14 mouse cellular contexts compared by ENCODE assay signal in genomic region chr13:101552451-101552850, GRCm38 (mm10).
DNase-seq lines count a peak whose midpoint lies in the region; ATAC-seq and TF ChIP-seq lines count a peak whose summit lies in the region.
"Had no signal": no experiment of that assay in that cellular context is flagged by ENCODE, and none has a peak within 500 bp of the region (broad histone marks: within the 10 kb centered on the region; RNA-seq: fewer than 3 reads in every experiment).

No protein-coding gene starts in this region.

- H3K9me3 ChIP-seq in liver, embryonic 14.5 days (ENCODE audit: control insufficient read depth, low read length), result no peaks in the 10 kb centered on the region
- no peaks in the 10 kb centered on the region for H3K9me3 ChIP-seq in forebrain, postnatal 0 days (ENCODE audit: low read length)
- H3K9me3 ChIP-seq: forebrain, embryonic 12.5 days; limb, embryonic 12.5 days; midbrain, embryonic 12.5 days had no signal

- H3K4me2 ChIP-seq in liver, embryonic 14.5 days (ENCODE audit: low read depth), result peak overlapping the region; percentile 63
- no peak overlapping the region for H3K4me2 ChIP-seq in forebrain, postnatal 0 days (ENCODE audit: low read depth)
- H3K4me2 ChIP-seq: forebrain, embryonic 12.5 days; limb, embryonic 12.5 days; midbrain, embryonic 12.5 days had no signal

- no peak overlapping the region for H3K4me3 ChIP-seq in heart, adult 2 months
- H3K4me3 ChIP-seq in liver, embryonic 14.5 days (ENCODE audit: insufficient read depth in 1 of 2, low read depth in 2 of 2, low read length in 2 of 2), result peak overlapping the region in 1 of 2 experiments; percentile 15; a peak in 2 of 4 replicates
- H3K4me3 ChIP-seq in cerebellum, adult 2 months (replicated peaks; ENCODE audit: insufficient read depth, low read depth, low read length), result no peak overlapping the region
- no peak overlapping the region for H3K4me3 ChIP-seq in forebrain, postnatal 0 days (ENCODE audit: low read depth, low read length)
- H3K4me3 ChIP-seq: forebrain, embryonic 12.5 days; limb, embryonic 12.5 days; midbrain, embryonic 12.5 days had no signal

- no peak overlapping the region for H3K9ac ChIP-seq in heart, adult 2 months (ENCODE audit: low read depth, low read length)
- H3K9ac ChIP-seq in liver, embryonic 14.5 days (replicated peaks), result peak overlapping the region; percentile 41
- no peak overlapping the region for H3K9ac ChIP-seq in forebrain, postnatal 0 days
- H3K9ac ChIP-seq: forebrain, embryonic 12.5 days; limb, embryonic 12.5 days; midbrain, embryonic 12.5 days had no signal

- intact Hi-C loops in heart, adult 2 months (cut with DNase I), result no loop called here

- H3K4me1 ChIP-seq in heart, adult 2 months (ENCODE audit: control insufficient read depth, insufficient read depth, low read length), result peaks cover 1% of the 10 kb centered on the region; the same call in 1 of the 2 replicates
- H3K4me1 ChIP-seq in liver, embryonic 14.5 days (replicated peaks; ENCODE audit: control insufficient read depth in 2 of 2, insufficient read depth in 2 of 2, low read length in 1 of 2), result peaks cover 62 to 64% of the 10 kb centered on the region in 2 experiments
- H3K4me1 ChIP-seq in cerebellum, adult 2 months (ENCODE audit: control insufficient read depth, insufficient read depth, low read length), result peaks cover 11% of the 10 kb centered on the region
- H3K4me1 ChIP-seq in forebrain, postnatal 0 days (ENCODE audit: insufficient read depth), result no peaks in the 10 kb centered on the region
- H3K4me1 ChIP-seq: limb, embryonic 12.5 days had no signal

- 60% methylated on average over 2 of the region's 2 CpGs for WGBS in heart, adult 2 months
- 40% methylated on average over 2 of the region's 2 CpGs for WGBS in liver, embryonic 14.5 days (ENCODE audit: insufficient replicate concordance)
- WGBS in cerebellum, adult 2 months, result 83% methylated on average over 2 of the region's 2 CpGs
- 93% methylated on average over 2 of the region's 2 CpGs for WGBS in forebrain, postnatal 0 days

- no peak for TF ChIP-seq POLR2A in heart, adult 2 months (IDR thresholded peaks at IDR 0.05; ENCODE audit: insufficient read depth, low read depth, low read length)
- TF ChIP-seq POLR2A in cerebellum, adult 2 months (IDR thresholded peaks at IDR 0.05; ENCODE audit: borderline replicate concordance, insufficient read depth, low read length), result no peak

- no peak for TF ChIP-seq EP300 in heart, adult 2 months (IDR thresholded peaks at IDR 0.05; ENCODE audit: insufficient read depth, low read depth, low read length)
- peak; percentile 92 for TF ChIP-seq EP300 in liver, embryonic 14.5 days (IDR thresholded peaks at IDR 0.05; ENCODE audit: low read depth)

- no peaks in the 10 kb centered on the region for H3K36me3 ChIP-seq in heart, adult 2 months (ENCODE audit: control insufficient read depth, insufficient read depth, low read length)
- no peaks in the 10 kb centered on the region for H3K36me3 ChIP-seq in liver, embryonic 14.5 days (replicated peaks; ENCODE audit: control insufficient read depth, insufficient read depth, low read depth)
- no peaks in the 10 kb centered on the region for H3K36me3 ChIP-seq in forebrain, postnatal 0 days (ENCODE audit: insufficient read depth)
- H3K36me3 ChIP-seq: forebrain, embryonic 12.5 days; limb, embryonic 12.5 days; midbrain, embryonic 12.5 days had no signal

- peak; percentile 76 for DNase-seq in heart, adult 11 months
- no peak for DNase-seq in heart, adult 2 months
- peak; percentile 74 for DNase-seq in c-Kit-negative CD71-positive TER-119-positive erythroid progenitor cells, embryonic 14.5 days (ENCODE audit: low read depth, low spot score)
- peak; percentile 72 to 79 (median 76) for DNase-seq in liver, embryonic 14.5 days (ENCODE audit: low read depth in 3 of 3, low spot score in 3 of 3)
- peak; percentile 51 to 59 for DNase-seq in spleen, postnatal 14 days (ENCODE audit: low spot score in 2 of 2)
- no peak for DNase-seq in cerebellum, adult 2 months
- DNase-seq in lung, adult 18-20 months, result no peak
- DNase-seq in forebrain, postnatal 0 days, result no peak
- DNase-seq: adrenal gland, adult 2 months; cerebellum, postnatal 10 days; lung, postnatal 10 days had no signal

- TF ChIP-seq CTCF in heart, adult 2 months (IDR thresholded peaks at IDR 0.05), result no peak
- no peak for TF ChIP-seq CTCF in liver, embryonic 14.5 days (IDR thresholded peaks at IDR 0.05; ENCODE audit: low read depth)
- no peak for TF ChIP-seq CTCF in cerebellum, adult 2 months (IDR thresholded peaks at IDR 0.05; ENCODE audit: borderline replicate concordance, insufficient read depth, low read depth, low read length)
- no peak for TF ChIP-seq CTCF in forebrain, postnatal 0 days (IDR thresholded peaks at IDR 0.05; ENCODE audit: low read depth)

- peak; percentile 83 for ATAC-seq in liver, embryonic 14.5 days (ENCODE audit: insufficient read depth)
- no peak for ATAC-seq in forebrain, postnatal 0 days

- no peak overlapping the region for H3K27ac ChIP-seq in heart, adult 2 months
- peak overlapping the region; percentile 97 for H3K27ac ChIP-seq in liver, embryonic 14.5 days
- H3K27ac ChIP-seq in cerebellum, adult 2 months (ENCODE audit: insufficient read depth, low read length), result no peak overlapping the region
- H3K27ac ChIP-seq in forebrain, postnatal 0 days (ENCODE audit: low read depth, low read length), result no peak overlapping the region
- H3K27ac ChIP-seq: forebrain, embryonic 12.5 days; limb, embryonic 12.5 days; midbrain, embryonic 12.5 days had no signal

- no peaks in the 10 kb centered on the region for H3K27me3 ChIP-seq in heart, adult 2 months (ENCODE audit: control insufficient read depth, insufficient read depth, low read length)
- no peaks in the 10 kb centered on the region for H3K27me3 ChIP-seq in liver, embryonic 14.5 days (ENCODE audit: control insufficient read depth, insufficient read depth, low read length)
- no peaks in the 10 kb centered on the region for H3K27me3 ChIP-seq in cerebellum, adult 2 months (ENCODE audit: control insufficient read depth, insufficient read depth, low read length)
- no peaks in the 10 kb centered on the region for H3K27me3 ChIP-seq in forebrain, postnatal 0 days (ENCODE audit: insufficient read depth, low read length)
- H3K27me3 ChIP-seq: forebrain, embryonic 12.5 days; limb, embryonic 12.5 days; midbrain, embryonic 12.5 days had no signal

- H3K79me2 ChIP-seq in heart, adult 2 months (replicated peaks; ENCODE audit: control insufficient read depth, insufficient read depth, low read length), result no peaks in the 10 kb centered on the region

Comparison
In these comparisons a context has a peak if more than half of its experiments do, and no peak if none do; other contexts are left out.
1. DNase-seq: peak in heart, adult 11 months (single experiment), c-Kit-negative CD71-positive TER-119-positive erythroid progenitor cells, embryonic 14.5 days (single experiment), liver, embryonic 14.5 days (3 of 3) and spleen, postnatal 14 days (2 of 2); none in heart, adult 2 months (0 of 2), cerebellum, adult 2 months (0 of 2), lung, adult 18-20 months (0 of 2) and forebrain, postnatal 0 days (single experiment).